Mouse (Mus musculus) hindbrain, embryonic 14.5 days (tissue): ENCODE measurements around the gene Apopt1. TPM values are rescaled to one million over a fixed set of nuclear protein-coding genes. Genes with fewer than 3 reads are reported as not detected.

ENCODE experiments used
- ATAC-seq: fragments of 200-750 bp; cut with Nextera tagmentation; 2 replicates; pipeline ENCODE4 v1.8.0; 2017; ENCODE audit warnings: moderate number of reproducible peaks, mild to moderate bottlenecking, moderate TSS enrichment, moderate library complexity; ENCODE audit not compliant: low FRiP score
- DNase-seq: peaks from one replicate; pipeline ENCODE4 v3.0.0-alpha.2; 2015; ENCODE audit warnings: low spot score
- H3K27ac ChIP-seq: fragments of 300-500 bp; sonication (generic); 2 replicates; pipeline ENCODE4 v1.5.1; 2014; ENCODE audit warnings: mild to moderate bottlenecking, moderate library complexity
- H3K27me3 ChIP-seq: fragments of 300-500 bp; sonication (generic); 2 replicates; pipeline ENCODE4 v1.6.1; 2014; ENCODE audit warnings: mild to moderate bottlenecking, low read length, mixed read lengths; ENCODE audit not compliant: control insufficient read depth, insufficient read depth
- H3K36me3 ChIP-seq: fragments of 300-500 bp; sonication (generic); replicated peaks from 2 replicates; pipeline ENCODE4 v1.6.1; 2014; ENCODE audit not compliant: control insufficient read depth, insufficient read depth
- H3K4me1 ChIP-seq: fragments of 300-500 bp; sonication (generic); replicated peaks from 2 replicates; pipeline ENCODE4 v1.6.1; 2014; ENCODE audit warnings: antibody characterized with exemption, low read length, mixed read lengths; ENCODE audit not compliant: control insufficient read depth, insufficient read depth
- H3K4me2 ChIP-seq: fragments of 300-500 bp; sonication (generic); replicated peaks from 2 replicates; pipeline ENCODE4 v1.6.1; 2014; ENCODE audit warnings: mild to moderate bottlenecking, moderate library complexity
- H3K4me3 ChIP-seq: fragments of 300-500 bp; sonication (generic); replicated peaks from 2 replicates; pipeline ENCODE4 v1.5.1; 2014; ENCODE audit warnings: mild to moderate bottlenecking, low read length
- H3K9ac ChIP-seq: fragments of 300-500 bp; sonication (generic); 2 replicates; pipeline ENCODE4 v1.6.1; 2014
- H3K9me3 ChIP-seq: fragments of 300-500 bp; sonication (generic); 2 replicates; pipeline ENCODE4 v1.6.1; 2016; ENCODE audit warnings: low read length; ENCODE audit not compliant: control insufficient read depth
- WGBS: fragments of 180-500 bp; shearing (Covaris S2); extraction: QIAGEN DNeasy Blood & Tissue Kit; methylation state at CpG from one replicate; pipeline ENCODE4 v1.1.7; 2014; 5-methylcytosine and 5-hydroxymethylcytosine counted together
- polyA plus RNA-seq: library from polyadenylated mRNA; unstranded; fragments of >200 nt; fragmentation: Nextera tagmentation; extraction: Ambion mirVana; gene quantifications from 2 replicates; pipeline ENCODE4 v1.2.1, GENCODE M21; 2014

The Apopt1 gene
- polyA plus RNA-seq, 1 experiment from 2014 or later, result 61.4 TPM

DNA sequence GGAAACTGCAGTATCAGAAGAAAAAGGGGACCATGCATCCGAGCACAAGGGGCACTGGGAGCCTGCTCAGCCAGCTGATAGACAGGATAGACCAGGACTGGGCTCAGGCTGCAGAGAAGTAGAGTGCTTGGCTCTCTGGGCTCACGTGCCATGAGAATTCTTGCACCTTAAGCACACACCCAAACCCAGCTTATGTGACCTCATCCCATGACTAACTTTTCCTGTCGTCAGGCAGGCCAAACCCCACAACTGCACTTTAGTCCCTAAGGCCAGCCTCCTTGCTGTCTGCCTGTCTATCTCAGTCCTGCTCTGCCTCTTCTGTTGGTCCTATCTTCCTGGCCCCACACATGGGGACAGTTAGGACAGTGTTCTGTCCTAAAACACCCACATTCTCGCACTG, 15.4 kb upstream of the Apopt1 start:
- Histone ChIP-seq H3K27me3 (no peaks in the 10 kb centered on the region), H3K27ac (no peak overlapping the region), H3K4me1 (peaks cover 33% of the 10 kb centered on the region), H3K4me2 (no peak overlapping the region), H3K9me3 (no peaks in the 10 kb centered on the region), H3K4me3 (no peak overlapping the region), H3K9ac (no peak overlapping the region), H3K36me3 (no peaks in the 10 kb centered on the region)
- DNase-seq, result no peak
- no peak for ATAC-seq
- 85% methylated on average over 4 of the region's 4 CpGs for WGBS

DNA sequence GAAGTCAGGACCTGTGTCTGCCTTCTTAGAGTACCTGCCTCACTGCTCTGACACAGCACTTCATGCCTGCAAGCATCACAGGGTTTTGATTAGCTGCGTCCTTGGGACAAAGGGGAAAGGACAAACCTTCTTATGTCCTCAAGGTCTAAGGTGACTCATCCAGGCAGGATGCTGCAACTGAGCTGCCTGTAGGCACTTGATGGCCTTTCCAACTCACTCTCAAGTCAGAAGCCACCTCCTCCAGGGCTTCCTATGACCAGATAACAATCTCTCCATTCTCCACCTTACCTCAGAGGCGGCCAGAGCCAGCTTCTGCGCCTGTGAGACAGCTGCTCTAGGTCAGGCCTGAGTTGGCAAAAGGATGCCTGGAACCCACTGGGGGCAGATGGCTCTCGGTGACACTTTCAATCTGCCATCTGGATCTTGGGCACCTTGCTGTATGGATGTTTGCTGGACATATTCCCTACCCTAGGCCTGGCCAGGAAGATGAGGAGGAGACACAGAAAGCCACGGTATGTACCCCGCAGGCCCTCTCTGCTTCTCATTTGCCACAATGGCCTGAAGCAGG, 14.6 kb upstream of the Apopt1 start:
- H3K27ac ChIP-seq, result no peak overlapping the region
- no peaks in the 10 kb centered on the region for H3K9me3 ChIP-seq
- H3K9ac ChIP-seq, result peak overlapping the region; percentile 4; the same call in 1 of the 2 replicates
- ATAC-seq (no peak), DNase-seq (no peak)
- H3K36me3 ChIP-seq, result no peaks in the 10 kb centered on the region
- H3K4me3 ChIP-seq, result no peak overlapping the region
- H3K4me2 ChIP-seq, result no peak overlapping the region
- peaks cover 26% of the 10 kb centered on the region for H3K4me1 ChIP-seq
- 61% methylated on average over 6 of the region's 6 CpGs for WGBS
- no peaks in the 10 kb centered on the region for H3K27me3 ChIP-seq

DNA sequence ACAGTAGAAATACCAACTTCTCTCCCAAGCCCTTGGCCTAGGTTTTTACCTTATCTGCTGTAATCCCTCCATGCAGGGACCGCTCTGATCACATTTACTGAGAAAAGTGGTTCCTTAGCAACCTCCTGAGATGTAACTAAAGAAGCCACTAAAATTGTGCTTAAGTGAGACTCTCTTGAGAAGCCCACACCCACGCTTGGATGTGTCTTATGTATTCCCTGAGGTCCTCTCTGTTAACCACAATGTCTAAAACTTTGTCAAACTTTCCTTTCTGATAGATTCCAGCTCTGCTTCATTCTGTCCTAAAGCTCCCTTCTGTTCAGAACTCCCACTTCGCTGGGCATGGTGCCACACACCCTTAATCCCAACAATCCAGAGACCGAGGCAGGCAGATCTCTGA, 13.5 kb upstream of the Apopt1 start:
- H3K27me3 ChIP-seq, result no peaks in the 10 kb centered on the region
- ATAC-seq, result no peak
- H3K36me3 ChIP-seq, result no peaks in the 10 kb centered on the region
- H3K9ac ChIP-seq, result no peak overlapping the region
- no peaks in the 10 kb centered on the region for H3K9me3 ChIP-seq
- 89% methylated on average over 4 of the region's 4 CpGs for WGBS
- no peak overlapping the region for H3K4me2 ChIP-seq
- H3K27ac ChIP-seq, result no peak overlapping the region
- no peak for DNase-seq
- peaks cover 15% of the 10 kb centered on the region for H3K4me1 ChIP-seq
- no peak overlapping the region for H3K4me3 ChIP-seq

DNA sequence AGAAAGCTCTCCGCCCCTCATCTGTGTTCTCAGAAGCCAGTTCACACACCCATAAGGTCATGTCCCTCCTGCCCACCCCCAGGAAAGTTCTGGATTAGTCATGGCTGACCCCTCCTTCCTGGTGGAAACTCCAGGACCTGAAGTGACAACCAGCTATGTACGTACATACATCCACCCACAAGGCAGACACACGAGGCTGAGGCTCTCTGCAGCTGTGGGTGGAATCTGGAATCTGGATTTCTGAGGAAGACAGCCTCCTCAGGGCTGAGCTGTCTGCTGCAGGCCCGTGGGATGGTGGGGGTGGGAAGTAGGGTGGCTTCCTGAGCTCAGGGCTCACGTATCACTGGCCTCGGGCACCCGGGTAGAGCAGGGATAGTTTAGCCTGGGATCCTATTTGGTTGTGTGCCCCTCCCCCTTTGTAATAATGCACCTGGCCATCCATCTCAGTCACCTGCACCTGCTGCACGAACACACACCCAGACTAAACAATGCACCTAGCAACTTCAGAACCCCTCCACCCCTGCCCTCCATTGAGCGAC, 12.1 kb upstream of the Apopt1 start:
- Histone ChIP-seq H3K9ac (no peak overlapping the region), H3K27ac (no peak overlapping the region), H3K9me3 (no peaks in the 10 kb centered on the region), H3K4me2 (no peak overlapping the region), H3K27me3 (no peaks in the 10 kb centered on the region), H3K4me1 (peaks cover 3% of the 10 kb centered on the region; the same call in 1 of the 2 replicates), H3K36me3 (0 out of 2 replicates have a peak, but pooled peaks cover under 1% of the 10 kb centered on the region), H3K4me3 (no peak overlapping the region)
- WGBS, result 76% methylated on average over 9 of the region's 9 CpGs
- ATAC-seq, result no peak
- no peak for DNase-seq

DNA sequence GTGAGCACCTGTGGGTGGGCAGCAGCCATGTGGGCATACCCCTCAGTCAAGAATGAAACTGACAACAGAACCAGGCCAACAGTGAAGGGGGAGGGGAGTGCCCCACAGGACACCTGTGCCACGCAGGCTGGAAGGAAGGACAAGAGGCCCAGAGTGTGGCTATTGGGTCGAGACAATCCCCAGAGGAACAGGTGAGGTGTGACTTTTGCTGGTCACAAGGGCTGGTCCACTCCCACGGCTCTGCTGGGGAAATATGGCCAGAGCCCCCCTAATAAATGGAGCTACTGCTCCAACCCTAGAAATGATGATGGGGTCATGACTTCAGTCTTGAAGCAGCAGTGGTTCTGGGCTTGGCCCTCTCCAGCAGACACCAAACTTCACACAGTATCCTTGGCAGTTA, 9.8 kb upstream of the Apopt1 start:
- DNase-seq (no peak), ATAC-seq (no peak)
- Histone ChIP-seq H3K4me1 (no peaks in the 10 kb centered on the region), H3K9ac (no peak overlapping the region), H3K36me3 (peaks cover 15% of the 10 kb centered on the region; the same call in 1 of the 2 replicates), H3K9me3 (no peaks in the 10 kb centered on the region), H3K27ac (no peak overlapping the region), H3K4me3 (no peak overlapping the region), H3K4me2 (no peak overlapping the region), H3K27me3 (no peaks in the 10 kb centered on the region)
- WGBS, result 84% methylated on average over 3 of the region's 3 CpGs

DNA sequence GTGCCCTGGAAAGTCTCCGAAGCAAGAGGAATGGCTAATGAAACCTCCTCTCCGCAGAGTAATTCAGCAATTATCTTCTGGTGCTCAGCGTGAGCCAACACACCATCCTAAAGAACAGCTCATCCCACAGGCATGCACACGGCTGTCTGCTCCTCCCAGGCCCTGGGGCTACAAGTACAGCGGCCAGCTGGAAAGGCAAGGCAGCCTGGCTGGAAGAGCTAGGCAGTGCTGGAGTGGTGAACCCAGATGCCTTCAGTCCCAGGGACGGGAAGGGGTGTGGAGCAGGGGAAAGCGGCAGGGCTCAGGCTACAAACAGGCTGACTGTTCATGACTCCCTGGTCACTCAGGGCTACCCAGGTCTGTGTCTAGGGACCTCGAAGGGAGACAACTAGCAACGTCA, 8.5 kb upstream of the Apopt1 start:
- Histone ChIP-seq H3K9me3 (no peaks in the 10 kb centered on the region), H3K4me1 (no peaks in the 10 kb centered on the region), H3K27ac (peak overlapping the region; percentile 4; the same call in 1 of the 2 replicates), H3K4me3 (no peak overlapping the region), H3K4me2 (no peak overlapping the region), H3K36me3 (peaks cover 28% of the 10 kb centered on the region), H3K27me3 (no peaks in the 10 kb centered on the region), H3K9ac (no peak overlapping the region)
- 53% methylated on average over 9 of the region's 9 CpGs for WGBS
- DNase-seq (no peak), ATAC-seq (no peak; the same call in 1 of the 2 replicates)

DNA sequence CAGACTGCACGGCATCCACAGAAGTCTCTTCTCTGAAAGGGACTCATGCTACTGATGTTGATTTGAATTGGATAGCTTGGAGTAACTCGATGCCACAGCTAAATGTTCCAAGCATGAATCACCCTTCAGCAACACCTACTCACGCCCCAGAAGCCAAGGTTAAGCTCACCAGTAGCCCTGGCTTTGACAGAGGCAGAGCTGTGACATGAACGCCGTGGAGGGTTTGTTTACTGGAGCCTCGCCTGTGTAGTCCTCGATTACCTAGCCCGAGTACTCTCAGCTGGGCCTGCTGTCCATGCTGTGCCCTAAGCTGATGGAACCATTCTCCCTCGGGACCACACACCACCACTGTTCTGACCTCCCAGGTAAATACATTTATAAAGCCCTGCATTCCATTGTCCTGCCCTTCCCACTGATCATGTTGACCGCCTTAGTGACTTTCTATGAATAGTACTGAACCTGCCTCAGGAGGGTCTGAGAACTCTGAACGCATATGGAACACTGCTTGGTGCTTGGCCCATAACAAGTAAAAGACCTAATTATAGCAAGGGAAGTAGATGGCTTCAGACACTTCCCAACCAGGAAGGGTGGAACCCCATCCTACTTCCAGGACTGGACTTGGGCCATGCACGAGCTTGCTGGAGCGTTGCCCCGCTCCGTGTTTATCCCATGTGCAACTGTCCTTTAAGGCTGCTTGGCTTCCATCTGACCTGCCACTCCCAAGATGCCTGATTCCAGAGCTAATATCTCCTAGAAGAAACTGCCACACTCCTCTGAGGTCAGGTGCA, 7.7 kb upstream of the Apopt1 start:
- 86% methylated on average over 15 of the region's 15 CpGs for WGBS
- H3K27ac ChIP-seq, result peak overlapping the region; percentile 4; the same call in 1 of the 2 replicates

DNA sequence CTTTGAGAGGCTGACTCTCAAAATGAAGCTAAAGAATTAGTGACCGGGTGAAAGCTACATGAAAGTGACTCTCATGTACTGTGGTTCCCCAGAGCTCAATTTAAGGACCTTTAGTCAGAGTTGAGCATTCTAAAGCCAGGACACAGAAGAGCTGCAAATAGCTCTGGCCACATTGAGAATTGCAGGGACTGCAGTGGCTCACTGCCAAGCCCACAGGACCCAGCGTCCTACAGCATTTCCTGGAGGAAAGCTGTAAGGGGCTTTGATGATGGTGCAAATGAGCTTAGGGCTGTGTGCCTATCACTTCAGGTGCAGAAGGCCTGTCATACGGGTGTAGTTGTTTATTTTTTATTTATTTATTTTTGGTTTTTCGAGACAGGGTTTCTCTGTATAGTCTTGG, 4.9 kb upstream of the Apopt1 start:
- H3K4me1 ChIP-seq, result peaks cover 10% of the 10 kb centered on the region
- no peaks in the 10 kb centered on the region for H3K27me3 ChIP-seq
- H3K9me3 ChIP-seq, result no peaks in the 10 kb centered on the region
- ATAC-seq, result no peak
- H3K27ac ChIP-seq, result no peak overlapping the region
- no peak overlapping the region for H3K4me3 ChIP-seq
- no peak for DNase-seq
- peaks cover 44% of the 10 kb centered on the region for H3K36me3 ChIP-seq
- no peak overlapping the region for H3K9ac ChIP-seq
- H3K4me2 ChIP-seq, result no peak overlapping the region
- 84% methylated on average over 4 of the region's 4 CpGs for WGBS

More for the DNA sequence above, 7.7 kb upstream of the Apopt1 start:
- Histone ChIP-seq H3K27me3 (no peaks in the 10 kb centered on the region), H3K4me1 (no peaks in the 10 kb centered on the region), H3K9ac (no peak overlapping the region), H3K36me3 (peaks cover 35% of the 10 kb centered on the region), H3K4me3 (no peak overlapping the region), H3K9me3 (no peaks in the 10 kb centered on the region), H3K4me2 (no peak overlapping the region)
- DNase-seq (no peak), ATAC-seq (no peak)

DNA sequence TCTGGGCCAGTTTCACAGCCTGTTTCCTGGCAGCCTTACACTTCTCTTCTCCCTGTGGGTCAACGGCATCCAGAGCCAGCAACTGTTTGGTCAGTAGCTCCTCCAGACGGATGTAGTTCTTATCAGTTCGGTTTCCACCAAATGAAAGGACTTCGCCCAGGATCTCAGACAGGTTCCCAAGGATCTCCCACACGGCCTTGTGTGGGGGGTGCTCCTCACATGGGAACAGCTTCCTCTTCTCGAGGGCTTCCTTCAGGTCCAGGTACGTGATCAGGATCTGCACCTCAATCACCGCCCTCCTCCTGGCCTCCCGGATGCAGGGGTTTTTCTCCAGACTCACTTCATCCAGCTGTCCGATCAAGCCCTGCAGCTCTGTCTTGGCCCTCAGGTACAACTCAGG, 3.0 kb upstream of the Apopt1 start:
- H3K4me1 ChIP-seq, result peaks cover 15% of the 10 kb centered on the region
- no peak overlapping the region for H3K4me3 ChIP-seq
- no peaks in the 10 kb centered on the region for H3K9me3 ChIP-seq
- WGBS, result 93% methylated on average over 10 of the region's 10 CpGs
- no peak overlapping the region for H3K9ac ChIP-seq
- ATAC-seq (no peak), DNase-seq (no peak)
- H3K27me3 ChIP-seq, result no peaks in the 10 kb centered on the region
- no peak overlapping the region for H3K27ac ChIP-seq
- H3K36me3 ChIP-seq, result peaks cover 48% of the 10 kb centered on the region
- no peak overlapping the region for H3K4me2 ChIP-seq
